Mouse (Mus musculus) fibroblast of lung, adult 2 months (primary cell): Measurements from ENCODE around the gene Gm3373.
"Not testable (repeated sequence)": the region's sequence is repeated elsewhere in the genome, so short reads cannot be mapped to it uniquely, and the experiment has no call there.

ENCODE experiments used
- DNase-seq: peaks from one replicate; pipeline ENCODE4 v3.0.0-alpha.2; 2011; ENCODE audit warnings: low read depth

Gene Gm3373

GRCm38 (mm10) chr14:5741477-5741876 lies at the start of gene Gm3373:
Gene Gm3373, minus strand, starts transcription at chr14:5741577.
- DNase-seq, result not testable (repeated sequence)

- not testable (repeated sequence) for DNase-seq
These were observed 54.0 kb downstream of the Gm3373 start, which contains the start of gene Gm9603 for GRCm38 (mm10) chr14:5687357-5687756. Gene Gm9603, minus strand, starts transcription at chr14:5687457.
